Mouse (Mus musculus) heart, adult 2 months (tissue): ENCODE results near the gene Naaa.

Source experiments
- CTCF ChIP-seq: fragments of 200-600 bp; IDR thresholded peaks from 2 replicates; pipeline ENCODE4 v1.8.1; 2022; ENCODE audit warnings: antibody characterized with exemption, mild to moderate bottlenecking, moderate library complexity
- EP300 ChIP-seq: fragments of 200-500 bp; IDR thresholded peaks from 2 replicates; pipeline ENCODE4 v1.6.1; 2011; ENCODE audit warnings: low read depth, low read length, control low read depth; ENCODE audit not compliant: insufficient read depth
- POLR2A ChIP-seq: fragments of 200-500 bp; IDR thresholded peaks from 2 replicates; pipeline ENCODE4 v1.6.1; 2011; ENCODE audit warnings: mild to moderate bottlenecking, low read depth, low read length, control low read depth; ENCODE audit not compliant: insufficient read depth

GRCm38 (mm10) chr5:92252797-92253343 lies 25.1 kb downstream of the Naaa start:
- no peak for TF ChIP-seq POLR2A
- TF ChIP-seq CTCF = peak; percentile 27; the same call in 1 of the 2 replicates
- no peak for TF ChIP-seq EP300
